Mouse (Mus musculus) granulocyte monocyte progenitor cell, adult 5-6 weeks (primary cell): Measurements from ENCODE around the gene Rps27rt. TPM values are rescaled to one million over a fixed set of nuclear protein-coding genes. Genes with fewer than 3 reads are reported as not detected.
"Not testable (repeated sequence)": the region's sequence is repeated elsewhere in the genome, so short reads cannot be mapped to it uniquely, and the experiment has no call there.

Source experiments
- ATAC-seq: replicated peaks from 2 replicates; pipeline ENCODE4 v1.8.0; 2016; ENCODE audit warnings: mild to moderate bottlenecking, moderate TSS enrichment, inconsistent platforms; ENCODE audit not compliant: poor library complexity, severe bottlenecking
- total RNA-seq, 2 experiments: library from RNA; stranded (forward) in 1 of 2; stranded (reverse) in 1 of 2; fragments of 200-712, 200-1000 nt in 1 of 2; fragments of >200 nt in 1 of 2; fragmentation: Nextera tagmentation in 1 of 2; gene quantifications; 2 replicates each; pipeline ENCODE4 v1.2.3; 2014 to 2017

Rps27rt gene
- total RNA-seq (2014; fragmentation: Nextera tagmentation) (358 and 366 TPM in 2 replicates), total RNA-seq (2017) (177 and 225 TPM in 2 replicates)

DNA sequence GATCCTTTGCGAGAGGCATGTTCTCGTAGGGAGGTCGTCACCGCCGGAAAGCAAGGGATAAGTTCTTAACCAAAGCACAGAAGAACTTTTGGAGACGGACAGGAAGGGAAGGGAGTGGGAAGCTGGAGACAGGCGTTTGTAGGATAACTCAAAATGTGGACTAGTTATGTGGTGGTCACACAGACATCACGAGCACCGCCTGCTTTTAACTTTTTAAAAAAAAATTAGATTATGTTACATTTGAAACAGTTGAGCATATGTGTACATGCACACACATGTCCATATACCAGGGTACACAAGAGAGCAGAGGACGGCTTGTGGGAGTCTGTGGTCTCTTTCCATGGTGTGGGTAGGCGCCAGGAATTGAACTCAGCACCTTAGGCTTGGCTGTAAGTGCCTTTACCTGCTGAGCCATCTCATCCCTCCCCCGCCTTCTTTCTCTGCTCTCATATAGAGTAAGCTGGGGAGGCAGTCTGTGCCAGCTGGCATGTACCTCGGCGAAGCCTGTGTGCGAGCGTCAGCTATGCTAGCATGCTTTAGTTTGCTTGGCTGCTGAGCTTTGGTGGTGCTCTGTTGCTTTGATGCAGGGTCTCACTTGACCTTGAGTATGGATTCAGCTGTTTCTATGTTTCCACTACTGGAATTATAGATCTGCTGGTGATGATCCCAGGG is at the start of gene Rps27rt:
Gene Rps27rt (minus strand): TSS at position 51 of the 672 bp plus-strand sequence.
- no peak for ATAC-seq

DNA sequence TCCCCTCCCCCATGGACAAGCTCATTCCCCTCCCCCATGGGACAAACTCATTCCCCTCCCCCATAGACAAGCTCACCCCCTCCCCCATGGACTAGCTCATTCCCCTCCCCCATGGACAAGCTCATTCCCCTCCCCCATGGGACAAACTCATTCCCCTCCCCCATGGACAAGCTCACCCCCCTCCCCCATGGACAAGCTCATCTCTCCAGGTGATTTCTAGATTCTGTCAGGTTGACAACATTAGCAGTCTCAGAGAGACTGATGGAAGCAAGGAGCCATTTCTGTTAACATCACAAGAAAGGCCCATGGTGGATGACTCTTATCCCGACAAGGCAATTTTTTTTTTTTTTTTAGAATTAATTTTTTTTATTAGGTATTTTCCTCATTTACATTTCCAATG is 48.5 kb upstream of the Rps27rt start:
- ATAC-seq: not testable (repeated sequence)

DNA sequence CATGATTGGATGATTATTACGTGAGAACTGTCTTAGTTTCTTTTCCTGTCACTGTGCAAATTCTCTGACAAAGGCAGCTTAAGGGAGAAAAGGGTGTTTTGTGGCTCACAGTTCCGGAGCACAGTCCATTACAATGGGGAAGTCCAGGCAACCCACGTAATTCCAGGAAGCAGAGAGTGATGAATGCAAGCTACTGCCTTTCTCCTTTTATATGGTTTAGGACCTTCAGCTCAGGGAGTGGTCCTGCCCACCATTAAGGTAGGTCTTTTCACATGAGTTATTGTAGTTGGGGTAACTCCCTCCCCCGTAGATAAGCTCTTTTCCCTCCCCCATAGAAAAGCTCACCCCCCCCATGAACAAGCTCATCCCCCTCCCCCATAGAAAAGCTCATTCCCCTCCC is 48.0 kb upstream of the Rps27rt start:
- no peak for ATAC-seq

DNA sequence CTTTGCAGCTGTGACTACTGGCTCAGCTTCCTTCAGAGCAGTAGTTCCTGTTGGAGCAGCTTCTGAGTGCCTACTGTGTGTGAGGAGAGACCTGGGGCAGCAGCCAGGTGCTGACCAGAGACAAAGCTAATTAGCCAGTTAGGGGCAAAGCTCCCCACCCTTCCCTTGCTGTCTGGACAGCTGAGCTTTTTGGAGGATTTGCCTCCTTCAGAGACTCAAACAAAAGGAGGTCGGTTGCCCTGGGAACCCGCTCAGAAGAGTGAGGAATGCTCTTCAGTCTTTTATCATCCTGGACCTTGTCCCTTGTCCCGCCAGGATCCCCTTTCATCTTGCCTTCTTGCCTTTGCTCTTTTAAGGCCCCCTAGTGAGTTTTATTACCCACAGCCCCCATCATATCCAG is 46.8 kb upstream of the Rps27rt start:
- ATAC-seq: no peak

DNA sequence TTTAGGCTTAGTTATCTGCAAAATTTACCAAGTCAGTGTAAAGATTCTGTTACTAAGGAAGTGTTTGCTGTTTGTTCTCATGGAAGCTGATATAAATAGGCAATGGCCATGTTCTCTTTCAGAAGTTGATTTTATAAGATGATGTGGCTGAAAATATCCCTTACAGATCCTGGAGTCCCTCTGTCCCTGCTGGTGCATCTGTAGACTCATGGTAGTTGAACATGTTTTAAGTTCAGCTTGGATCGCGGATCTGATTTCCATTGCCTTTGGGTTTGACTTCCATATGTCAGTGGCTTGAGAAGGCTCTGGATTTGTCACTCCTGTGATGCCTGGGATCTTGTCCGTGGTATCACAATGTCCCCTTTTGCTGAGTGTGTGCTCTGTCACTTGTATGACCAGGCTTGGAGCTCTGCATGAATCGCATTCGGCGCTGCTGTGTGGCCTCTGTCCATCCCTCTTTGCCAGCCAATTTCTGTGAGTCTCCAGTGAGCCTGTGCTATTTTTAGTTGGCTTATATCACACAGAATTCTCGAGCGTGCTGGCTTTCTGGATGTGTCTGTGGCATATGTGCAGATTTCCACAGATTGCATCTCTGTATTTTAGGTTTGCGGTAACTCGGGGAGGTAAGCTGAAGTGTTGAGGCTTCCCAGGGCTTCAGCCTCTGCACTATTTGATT is 41.3 kb upstream of the Rps27rt start:
- no peak for ATAC-seq

DNA sequence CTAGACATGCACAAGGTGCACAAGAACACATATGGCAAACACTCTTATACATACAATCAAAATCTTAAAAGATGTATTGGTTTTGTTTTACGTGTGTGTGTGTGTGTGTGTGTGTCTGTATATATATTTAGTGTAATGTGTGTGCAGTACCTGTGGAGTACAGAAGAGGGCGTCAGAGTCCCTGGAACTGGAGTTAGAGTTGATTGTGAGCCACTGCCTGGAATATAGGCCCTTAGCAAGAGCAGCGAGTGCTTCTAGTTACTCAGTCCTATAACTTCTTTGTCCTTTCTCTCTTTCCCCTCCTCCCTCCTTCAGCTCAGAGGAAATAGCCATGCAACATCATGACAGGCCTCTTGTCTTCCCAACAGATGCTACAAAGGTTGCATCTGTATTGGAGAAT is 40.6 kb upstream of the Rps27rt start:
- no peak for ATAC-seq

DNA sequence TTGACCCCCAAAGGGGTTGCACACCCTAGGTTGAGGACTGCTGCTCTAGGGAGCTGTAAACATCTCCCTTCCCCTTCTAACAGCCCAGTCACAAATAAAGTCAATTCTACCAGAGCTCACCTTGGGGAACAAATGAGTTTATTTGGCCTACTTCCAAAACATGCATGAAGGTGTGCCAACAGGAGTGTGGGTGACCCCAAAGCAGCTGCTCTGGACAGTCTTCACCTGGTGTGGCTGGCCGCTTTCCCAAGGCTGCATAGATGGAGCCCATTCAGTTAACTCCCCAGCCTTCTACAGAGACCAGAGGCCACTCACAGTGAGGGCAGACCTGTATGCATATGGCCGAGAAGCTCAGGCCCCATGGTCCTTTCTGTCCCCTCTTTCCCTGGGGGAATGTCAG is 38.9 kb upstream of the Rps27rt start:
- ATAC-seq: no peak

DNA sequence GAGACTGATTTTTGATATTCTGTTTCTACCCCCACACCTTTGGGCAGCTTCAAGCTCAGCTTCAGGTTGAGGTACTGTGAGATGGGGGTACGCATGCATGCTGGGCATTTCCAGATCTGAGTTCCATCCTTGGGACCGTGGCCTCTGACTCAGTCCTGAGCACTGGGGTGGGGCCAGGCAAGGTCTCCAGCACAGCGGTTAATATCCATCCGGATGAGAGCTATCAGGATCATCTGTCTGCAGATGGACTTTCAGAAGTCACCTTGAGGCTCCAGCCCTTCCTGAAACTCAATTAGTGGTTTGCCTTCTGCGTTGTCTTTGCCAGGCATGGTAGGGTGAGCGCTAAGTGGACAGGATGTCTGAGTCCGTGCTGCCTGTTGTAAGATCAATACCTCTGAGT is 37.6 kb upstream of the Rps27rt start:
- ATAC-seq: no peak

DNA sequence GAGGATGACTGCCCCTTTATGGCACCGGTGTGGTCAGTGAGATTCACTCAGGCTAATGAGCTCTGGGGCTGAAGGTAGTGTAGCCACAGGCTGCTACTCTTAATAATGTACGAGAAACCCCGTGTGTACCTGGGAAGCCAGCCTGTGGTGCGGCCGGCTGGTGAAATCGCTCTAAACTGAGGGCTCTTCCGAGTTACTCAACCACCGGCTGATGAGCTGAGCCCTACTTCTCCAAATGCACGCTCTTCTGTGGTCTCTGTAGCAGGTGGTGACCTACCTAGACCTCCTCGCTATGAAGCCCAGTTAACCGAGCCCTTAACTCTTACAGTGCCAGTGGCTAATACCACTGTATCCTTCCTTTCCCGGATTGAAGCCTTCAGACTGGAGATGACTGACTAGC is 29.8 kb upstream of the Rps27rt start:
- peak; percentile 88 for ATAC-seq

DNA sequence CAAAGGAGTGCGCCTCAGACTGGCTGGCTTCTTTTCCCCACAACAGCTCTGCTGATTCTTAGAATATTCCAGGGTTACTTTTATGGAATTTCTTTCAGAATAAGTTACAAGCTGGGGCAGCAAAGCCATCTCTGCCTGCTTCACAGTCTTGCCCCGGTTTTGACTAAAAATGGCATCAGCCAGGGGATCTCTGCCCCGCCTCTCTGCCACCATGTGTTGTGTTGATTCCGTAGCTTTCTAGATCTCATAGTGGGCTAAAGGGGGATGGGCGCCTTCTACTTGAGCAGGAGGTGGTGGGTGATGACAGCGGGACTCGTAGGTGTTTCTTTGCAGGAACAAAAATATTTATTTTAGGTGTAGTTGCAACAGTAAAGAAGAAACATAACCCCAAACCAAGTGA is 25.7 kb upstream of the Rps27rt start:
- no peak for ATAC-seq

DNA sequence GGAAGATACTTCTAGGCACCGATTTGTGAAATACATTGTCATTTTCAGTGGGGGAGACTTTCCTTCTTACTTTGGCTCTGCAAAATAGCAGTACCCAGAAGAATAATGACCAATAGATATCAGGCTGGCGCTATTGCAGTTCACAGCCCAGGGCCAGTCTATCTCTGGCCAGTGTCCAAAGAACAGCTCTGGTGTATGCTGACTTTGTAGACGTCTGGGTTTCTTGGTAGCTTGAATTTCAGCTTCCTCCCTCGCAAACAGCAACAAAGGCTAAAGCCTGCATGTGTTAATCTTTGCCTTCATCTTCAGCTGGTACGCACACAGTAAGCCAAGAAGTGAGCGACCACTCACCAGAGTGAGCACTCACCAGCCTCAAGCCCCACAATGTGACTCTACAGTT is 25.2 kb upstream of the Rps27rt start:
- no peak for ATAC-seq

DNA sequence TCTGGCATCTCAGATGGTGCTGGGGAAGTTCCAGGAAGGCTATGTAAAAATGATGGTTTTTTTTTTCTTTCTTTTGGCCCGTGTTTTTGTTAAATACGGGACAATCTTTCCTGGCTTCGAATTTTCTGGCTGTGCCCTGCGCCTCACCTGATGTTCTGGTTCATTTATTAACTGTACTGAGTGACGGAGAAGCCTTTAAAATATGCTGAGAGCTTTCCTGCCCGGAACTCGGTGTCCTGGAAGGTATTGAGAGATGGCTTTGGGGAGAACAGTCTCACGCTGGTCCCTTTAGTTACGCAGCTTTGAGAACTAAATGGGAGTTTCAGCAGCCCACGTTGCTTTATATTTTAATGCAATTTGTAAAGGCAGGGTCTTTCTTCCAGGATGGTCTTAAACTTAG is 22.9 kb upstream of the Rps27rt start:
- no peak for ATAC-seq

DNA sequence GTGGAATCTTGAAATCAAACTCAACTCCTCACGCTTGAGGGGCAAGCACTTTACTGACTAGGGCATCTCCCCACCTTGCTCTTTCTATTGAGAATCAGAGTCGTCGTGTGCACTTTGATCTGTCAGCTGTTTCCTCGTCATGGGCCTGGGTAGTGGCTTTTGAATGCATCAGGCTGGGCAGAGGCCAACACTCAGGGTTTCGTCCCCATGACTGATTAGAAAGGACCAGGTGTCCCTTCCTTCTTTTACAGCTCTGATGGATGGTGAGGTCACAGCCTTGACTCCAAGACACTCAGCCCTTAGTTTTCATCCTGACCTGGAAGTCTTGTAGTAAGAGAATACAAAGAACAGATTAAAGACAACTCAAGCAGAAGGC is 17.2 kb upstream of the Rps27rt start:
- ATAC-seq: no peak

DNA sequence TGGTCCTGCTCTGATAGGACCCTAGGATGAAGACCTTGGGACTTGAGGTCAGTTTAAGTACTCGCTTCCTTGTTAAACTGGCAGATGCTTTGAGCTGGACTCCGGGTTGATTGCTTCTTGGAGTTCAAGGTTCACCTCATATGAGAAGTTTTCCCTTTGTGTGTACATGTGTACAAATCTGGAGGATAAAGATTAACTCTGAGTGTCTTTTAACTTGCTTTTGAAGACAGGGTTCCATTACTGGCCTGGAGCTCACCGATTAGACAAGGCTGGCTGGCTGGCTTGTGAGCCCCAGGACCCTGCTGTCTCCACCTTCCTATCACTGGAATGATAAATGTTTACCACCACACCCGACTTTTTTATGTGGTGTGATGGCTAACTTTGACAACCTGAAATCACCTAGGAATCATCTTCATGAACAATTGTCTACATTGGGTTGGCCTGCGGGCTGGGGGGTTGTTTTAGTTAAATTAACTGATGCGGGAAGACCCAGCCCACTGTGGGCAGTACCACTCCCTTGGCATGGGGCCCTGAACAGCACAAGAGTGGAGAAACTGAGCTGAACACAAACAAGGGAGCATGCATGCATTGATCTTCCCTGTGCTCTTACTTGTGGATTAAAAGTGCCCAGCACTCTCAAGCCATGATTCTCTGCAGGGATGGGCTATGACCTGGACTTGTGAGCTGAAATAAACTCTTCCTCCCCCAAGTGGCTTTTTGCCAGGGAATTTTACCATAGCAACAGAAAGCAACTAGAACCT is 16.7 kb upstream of the Rps27rt start:
- ATAC-seq: no peak

DNA sequence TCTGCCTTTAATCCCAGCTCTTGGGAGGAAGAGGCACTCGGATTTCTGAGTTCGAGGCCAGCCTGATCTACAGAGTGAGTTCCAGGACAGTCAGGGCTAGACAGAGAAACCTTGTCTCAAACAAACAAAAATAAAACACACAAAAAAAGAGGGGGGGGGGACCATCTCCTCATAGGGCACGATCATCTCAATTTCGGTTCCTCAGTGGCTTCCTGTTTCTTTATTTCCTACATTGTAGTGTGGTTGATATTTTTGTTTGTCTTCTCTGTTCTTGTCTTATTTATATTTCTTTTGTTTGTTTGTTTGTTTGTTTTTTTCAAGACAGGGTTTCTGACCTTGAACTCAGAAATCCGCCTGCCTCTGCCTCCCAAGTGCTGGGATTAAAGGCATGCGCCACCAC is 13.9 kb upstream of the Rps27rt start:
- no peak for ATAC-seq

DNA sequence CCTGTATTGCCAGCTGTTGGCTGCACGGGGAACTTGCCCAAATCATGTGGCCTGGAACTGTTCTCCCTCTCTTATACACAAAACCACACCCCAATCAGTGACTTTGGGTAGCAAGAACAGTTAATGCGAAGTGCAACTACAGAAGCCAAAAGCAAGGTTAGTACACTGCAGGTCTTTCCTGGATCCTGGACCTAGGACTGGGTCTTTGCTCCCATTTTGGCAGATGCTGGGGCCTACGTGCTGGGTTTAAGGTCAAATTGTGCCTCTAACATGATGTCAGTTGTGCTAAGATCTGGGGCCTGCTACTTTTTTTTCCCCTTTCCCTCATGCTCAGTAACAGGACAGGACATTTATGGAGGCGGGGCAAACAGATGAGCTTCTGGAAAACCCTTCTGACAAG is 13.2 kb upstream of the Rps27rt start:
- no peak for ATAC-seq

DNA sequence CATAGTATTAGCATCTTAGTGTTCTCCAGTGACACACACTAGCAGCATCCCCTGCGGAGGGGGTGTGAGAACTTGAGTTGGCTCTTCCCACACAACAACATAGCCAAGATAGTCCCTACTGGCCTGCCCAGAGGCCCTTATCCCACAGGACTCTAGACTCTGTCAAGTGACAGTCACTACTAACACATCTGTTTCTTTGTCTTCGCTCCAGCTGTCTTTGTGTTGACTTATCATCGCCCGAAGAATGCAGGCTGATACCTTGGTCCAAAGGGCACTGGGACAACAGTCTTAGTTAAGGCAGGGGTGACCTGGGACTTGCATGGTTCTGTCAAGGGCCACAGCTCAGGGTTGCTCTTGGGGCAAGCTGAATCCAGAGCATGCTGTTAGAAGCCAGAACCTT is 12.7 kb upstream of the Rps27rt start:
- no peak for ATAC-seq

DNA sequence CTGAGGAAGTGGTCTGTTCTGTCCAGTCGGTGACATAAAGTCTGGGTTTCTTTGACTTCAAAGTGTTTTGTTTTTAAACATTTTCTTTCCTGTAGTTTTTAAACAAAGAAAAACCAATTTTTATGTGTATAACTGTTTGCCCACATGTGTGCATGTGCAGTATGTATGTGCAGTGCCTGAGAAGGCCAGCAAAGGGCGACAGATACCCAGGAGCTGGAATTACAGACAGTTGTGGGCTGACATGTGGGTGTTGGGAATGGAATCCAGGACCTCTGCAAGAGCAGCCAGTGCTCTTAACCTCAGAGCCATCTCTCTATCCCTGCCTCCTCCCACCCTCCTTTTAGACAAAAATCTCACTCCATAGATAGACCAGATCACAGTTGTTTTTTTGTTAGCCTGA is 10.0 kb upstream of the Rps27rt start:
- no peak for ATAC-seq

DNA sequence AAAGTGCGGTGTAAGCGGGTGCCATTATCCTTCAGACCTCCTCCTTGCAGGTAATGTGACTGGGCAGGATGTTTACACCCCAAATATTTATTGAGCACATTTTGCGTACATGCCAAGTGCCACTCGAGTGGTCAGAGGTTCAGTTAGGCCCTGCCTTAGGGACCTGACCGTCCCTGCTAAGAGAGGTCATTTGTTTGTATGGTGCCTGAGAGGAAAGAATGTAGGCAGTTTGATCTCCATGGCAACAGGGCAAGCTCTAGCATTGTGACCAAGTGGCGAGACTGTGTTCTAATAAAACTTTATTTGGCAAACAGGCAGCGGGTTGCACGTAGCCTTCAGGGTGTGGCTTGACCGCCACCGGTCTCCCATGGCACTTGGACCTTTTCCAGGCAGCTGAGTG is 7.9 kb upstream of the Rps27rt start:
- no peak for ATAC-seq

DNA sequence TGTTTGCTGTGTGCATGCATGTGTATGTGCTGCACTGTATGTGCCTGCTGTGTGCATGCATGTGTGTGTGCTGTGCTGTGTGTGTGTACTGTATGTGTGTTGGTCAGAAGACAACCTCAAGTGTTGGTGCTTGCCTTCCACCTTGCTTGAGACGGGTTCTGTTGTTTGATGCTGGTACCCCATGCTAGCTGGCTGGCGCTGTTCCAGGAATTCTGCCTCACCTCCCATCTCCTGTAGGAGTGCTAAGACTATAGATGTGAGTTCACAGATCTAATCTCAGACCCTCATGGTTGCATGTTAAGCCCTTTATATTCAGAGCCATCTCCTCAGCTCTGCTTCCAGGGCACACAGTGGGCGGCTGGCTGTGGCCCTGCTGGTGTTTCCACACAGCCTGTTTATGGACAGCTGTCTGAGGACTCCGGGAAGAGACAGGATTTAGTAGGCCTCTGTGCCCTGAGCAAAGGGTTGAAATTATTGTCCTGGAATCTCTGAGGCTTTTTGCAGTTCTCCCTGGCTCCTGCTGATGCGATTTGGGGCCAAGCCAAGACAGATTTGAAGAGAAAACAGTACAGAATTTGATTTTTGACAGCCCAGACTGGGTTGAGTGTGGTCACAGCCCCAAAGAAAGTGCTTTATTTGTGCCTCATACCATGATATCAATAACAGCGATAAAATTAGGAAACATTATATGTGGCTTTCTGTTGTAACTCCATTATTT is 6.2 kb upstream of the Rps27rt start:
- ATAC-seq: no peak

DNA sequence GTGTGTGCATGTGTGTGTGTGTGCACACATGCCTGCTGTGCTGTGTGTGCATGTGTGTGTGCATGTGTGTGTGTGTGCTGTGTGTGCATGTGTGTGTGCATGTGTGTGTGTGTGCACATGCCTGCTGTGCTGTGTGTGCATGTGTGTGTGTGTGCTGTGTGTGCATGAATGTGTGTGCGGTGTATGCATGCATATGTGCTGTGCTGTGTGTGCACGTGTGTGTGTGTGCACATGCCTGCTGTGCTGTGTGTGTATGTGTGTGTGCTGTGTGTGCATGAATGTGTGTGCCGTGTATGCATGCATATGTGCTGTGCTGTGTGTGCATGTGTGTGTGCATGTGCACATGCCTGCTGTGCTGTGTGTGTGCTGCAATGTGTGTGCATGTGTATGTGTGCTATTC is 5.5 kb upstream of the Rps27rt start:
- ATAC-seq: no peak
